Mouse (Mus musculus): Measurements from ENCODE around the gene Nr4a2.

Nr4a2 gene

DNA sequence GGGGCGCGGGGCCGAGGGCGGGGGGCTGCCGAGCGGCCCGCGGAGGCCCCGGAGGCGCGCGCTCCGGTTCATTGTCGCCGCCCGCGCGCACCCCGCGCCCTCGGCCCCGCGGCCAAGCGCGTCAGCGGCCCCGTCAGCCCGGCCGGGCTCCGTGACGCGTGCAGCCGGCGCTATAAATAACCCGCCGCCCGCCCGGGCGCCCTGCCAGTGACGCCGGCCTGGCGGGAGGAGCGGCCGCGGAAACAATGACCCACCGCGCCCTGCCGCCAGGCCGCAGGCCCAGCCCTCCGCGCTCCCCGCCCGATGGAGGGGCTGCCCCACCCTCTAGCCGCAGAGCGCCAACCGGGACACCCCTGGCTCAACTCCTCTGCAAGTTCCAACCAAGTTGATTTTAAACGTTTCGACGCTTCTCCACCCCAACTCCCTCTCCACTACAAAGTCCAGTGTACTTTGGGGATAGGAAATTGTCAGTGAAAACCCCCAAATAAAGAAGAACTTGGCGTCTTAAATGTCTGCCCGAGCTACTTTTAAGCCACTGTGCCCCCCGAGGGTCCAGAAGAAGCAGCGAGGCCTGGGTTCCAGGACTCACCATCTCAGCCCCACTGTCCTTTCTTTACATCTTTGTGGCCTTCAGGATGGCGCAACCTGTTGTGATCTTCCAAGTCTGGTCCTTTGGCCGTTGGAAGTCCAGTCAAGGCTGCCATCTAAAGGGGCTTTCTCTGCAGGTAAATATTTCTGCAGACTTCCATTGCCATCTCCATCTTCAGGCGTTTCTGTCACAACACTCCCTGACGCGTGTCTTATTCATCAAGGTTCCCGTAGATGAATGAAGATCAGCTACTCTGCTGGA lies at the start of gene Nr4a2:
Nr4a2 (minus strand) TSS at position 13 of the 850 bp plus-strand sequence.
- peak; percentile 92 to 96 for DNase-seq

GRCm38 (mm10) chr2:57165416-57165815 lies 41.6 kb upstream of the Nr4a2 start:
- DNase-seq, result no peak

DNA sequence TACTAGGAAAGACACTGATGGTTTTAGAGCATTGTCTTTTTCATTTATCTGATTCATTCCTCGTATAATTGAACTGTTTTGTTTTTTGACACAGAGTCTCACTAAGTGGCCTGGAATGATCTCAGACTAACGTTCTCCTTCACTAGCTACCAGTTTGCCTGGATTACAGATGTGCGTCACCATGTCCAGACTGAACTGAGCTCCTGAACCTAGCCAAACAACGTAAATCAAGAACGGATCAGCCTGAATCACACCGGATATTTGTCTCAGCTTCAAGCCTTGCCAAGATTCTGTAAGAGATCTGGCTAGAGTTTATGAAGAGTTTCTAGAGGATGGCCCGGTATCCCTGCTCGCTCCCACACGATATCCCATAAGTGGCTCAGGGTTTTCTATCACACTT lies 33.0 kb upstream of the Nr4a2 start:
- DNase-seq, result no peak

DNA sequence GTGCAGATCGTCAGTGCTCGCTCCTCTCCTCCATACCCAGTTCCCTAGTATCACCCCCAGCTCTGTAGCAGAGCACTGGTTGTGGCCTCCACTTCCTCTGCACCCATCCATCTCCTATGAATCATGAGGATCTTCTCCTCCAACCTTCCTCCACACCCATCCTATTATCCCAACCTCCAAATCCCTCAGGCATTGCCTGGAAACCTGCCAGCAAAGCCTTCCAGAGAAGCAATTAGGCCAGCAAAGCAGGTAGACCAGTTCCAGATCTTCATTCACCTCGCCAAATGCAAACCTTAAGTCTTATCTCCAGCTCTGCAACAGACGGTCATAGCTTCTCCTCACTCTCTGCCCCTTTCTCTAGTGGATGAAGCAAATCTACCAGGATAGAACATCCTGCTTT lies 26.0 kb upstream of the Nr4a2 start:
- DNase-seq, result no peak

- DNase-seq, result no peak
Observed at GRCm38 (mm10) chr2:57148231-57148630, 24.4 kb upstream of the Nr4a2 start.

- no peak for DNase-seq
Observed at GRCm38 (mm10) chr2:57145646-57146421, 22.0 kb upstream of the Nr4a2 start.

DNA sequence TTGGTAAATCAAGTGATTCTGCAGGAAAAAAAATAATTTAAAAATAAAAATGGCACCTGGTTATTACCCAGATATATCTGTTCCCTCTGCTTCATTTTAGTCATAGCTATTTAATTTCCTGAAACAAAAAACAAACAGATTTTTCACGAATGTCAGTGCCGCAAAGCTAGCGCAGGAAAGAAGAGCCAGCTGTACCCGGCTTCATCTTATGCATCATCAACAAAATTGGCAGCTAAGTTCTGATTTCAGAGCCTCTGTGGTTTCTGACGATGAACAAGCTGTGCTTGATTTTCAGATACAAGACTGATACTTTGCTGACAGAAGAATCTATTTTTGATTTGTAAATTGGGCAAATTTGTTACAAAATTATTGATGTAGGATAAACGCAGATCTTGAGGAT lies 14.8 kb upstream of the Nr4a2 start:
- DNase-seq, result no peak

- DNase-seq, result no peak
Observed at GRCm38 (mm10) chr2:57127461-57127860, 3.7 kb upstream of the Nr4a2 start.

- DNase-seq, result no peak
Observed at GRCm38 (mm10) chr2:57125891-57126290, 2.1 kb upstream of the Nr4a2 start.

GRCm38 (mm10) chr2:57122986-57123980 lies 520 bp downstream of the Nr4a2 start:
- DNase-seq, result peak; percentile 69 to 73

DNA sequence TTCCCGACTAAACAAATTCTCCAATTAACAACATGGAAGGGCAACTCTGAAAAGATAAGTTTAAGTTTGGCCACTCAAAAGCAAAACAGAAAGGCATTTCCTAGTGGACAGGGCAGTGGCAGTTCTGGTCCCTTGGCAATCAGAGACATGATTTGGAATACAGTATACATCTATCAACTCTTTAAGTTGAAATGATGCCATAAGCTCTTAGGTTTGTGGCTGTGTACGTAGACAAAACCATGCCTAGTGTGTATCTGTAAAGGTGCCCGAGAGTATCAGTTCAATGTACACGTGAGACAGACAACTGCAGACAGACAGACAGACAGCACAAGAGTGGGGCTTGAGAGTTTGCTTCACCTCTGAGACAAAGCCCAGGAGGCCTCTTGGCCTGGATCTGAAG lies 2.7 kb downstream of the Nr4a2 start:
- no peak for DNase-seq

GRCm38 (mm10) chr2:57117201-57117951 lies 6.4 kb downstream of the Nr4a2 start:
- DNase-seq, result peak; percentile 64 to 76

GRCm38 (mm10) chr2:57116366-57117200 lies 7.2 kb downstream of the Nr4a2 start:
- peak; percentile 90 to 91 for DNase-seq

DNA sequence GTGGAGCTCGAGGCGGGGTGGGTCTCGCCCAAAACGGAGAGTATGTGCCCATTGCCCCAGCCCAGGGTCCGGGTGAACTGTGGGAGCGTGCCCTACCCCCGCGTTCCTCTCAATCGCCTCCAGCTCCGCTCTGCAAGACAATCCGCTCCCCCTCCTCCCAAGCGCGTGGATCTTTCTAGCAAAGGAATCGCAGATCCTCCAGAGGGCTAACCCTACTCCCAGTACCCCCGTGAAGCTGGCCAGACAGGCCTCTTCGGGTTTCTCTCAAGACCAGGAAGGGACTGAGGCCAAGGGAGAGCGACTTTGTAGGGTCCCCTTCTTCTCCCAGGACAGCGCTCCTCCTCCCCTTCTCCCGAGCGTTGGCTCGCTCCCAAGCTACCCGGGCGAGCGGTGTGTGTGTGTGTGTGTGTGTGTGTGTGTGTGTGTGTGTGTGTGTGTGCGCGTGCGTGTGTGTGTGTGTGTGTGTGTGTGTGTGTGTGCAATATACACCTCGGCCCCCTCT lies 7.9 kb downstream of the Nr4a2 start:
- DNase-seq, result peak; percentile 48 to 62

GRCm38 (mm10) chr2:57115181-57115863 lies 8.5 kb downstream of the Nr4a2 start:
- peak in 1 of 2 experiments; percentile 11 for DNase-seq

GRCm38 (mm10) chr2:57114211-57115151 lies 9.3 kb downstream of the Nr4a2 start:
- peak; percentile 84 to 87 for DNase-seq

GRCm38 (mm10) chr2:57113431-57113830 lies 10.4 kb downstream of the Nr4a2 start:
- no peak for DNase-seq

GRCm38 (mm10) chr2:57112949-57113348 lies 10.9 kb downstream of the Nr4a2 start:
- no peak for DNase-seq

All from lung, postnatal 4 days (tissue).